Mouse (Mus musculus): ENCODE data around the gene Psmf1. TPM values are rescaled to one million over a fixed set of nuclear protein-coding genes. Genes with fewer than 3 reads are reported as not detected.

Psmf1 gene
- 44.3 and 45.9 TPM in 2 replicates for polyA plus RNA-seq (2015; fragmentation: Nextera tagmentation; extraction: Ambion mirVana)

DNA sequence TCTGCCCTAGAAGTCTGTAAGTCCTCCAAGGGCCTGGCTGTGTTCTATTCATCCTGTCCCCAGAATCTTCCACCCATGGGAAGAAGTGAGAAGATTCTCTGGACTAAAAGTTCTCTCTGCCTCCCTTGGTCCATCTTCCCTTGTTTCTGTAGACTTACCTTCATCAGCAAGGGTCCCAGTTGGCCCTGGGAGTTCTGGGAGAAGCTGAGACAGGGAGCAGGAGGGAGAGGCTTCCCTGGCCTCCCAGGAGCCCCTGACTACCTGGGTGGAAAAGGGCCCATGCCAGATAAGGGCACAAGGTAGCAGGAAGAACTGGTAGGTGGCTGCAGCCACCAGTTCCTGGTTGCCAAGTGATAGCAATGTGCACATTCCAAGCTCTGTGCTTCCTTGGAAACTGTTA is at the start of gene Psmf1:
Psmf1 (minus strand) TSS at position 342 of the 400 bp plus-strand sequence.
- Histone ChIP-seq H3K27me3 (ENCODE audit: control insufficient read depth, insufficient read depth, low read depth, low read length) (no peaks in the 10 kb centered on the region; the same call in 1 of the 2 replicates), H3K27ac (ENCODE audit: low read length) (peak within 1 kb of the TSS; percentile 96), H3K9ac (ENCODE audit: low read depth, low read length) (peak within 1 kb of the TSS; percentile 40), H3K4me3 (ENCODE audit: low read depth, low read length) (peak within 1 kb of the TSS; percentile 7; the same call in 1 of the 2 replicates), H3K4me1 (ENCODE audit: control insufficient read depth, low read depth, low read length) (peaks cover 45% of the 10 kb centered on the region), H3K4me2 (ENCODE audit: low read depth, low read length) (peak within 1 kb of the TSS; percentile 51), H3K9me3 (replicated peaks; ENCODE audit: control insufficient read depth, low read length) (no peaks in the 10 kb centered on the region), H3K36me3 (ENCODE audit: control insufficient read depth, insufficient read depth) (no peaks in the 10 kb centered on the region)
- no peak for ATAC-seq (ENCODE audit: low read depth)

DNA sequence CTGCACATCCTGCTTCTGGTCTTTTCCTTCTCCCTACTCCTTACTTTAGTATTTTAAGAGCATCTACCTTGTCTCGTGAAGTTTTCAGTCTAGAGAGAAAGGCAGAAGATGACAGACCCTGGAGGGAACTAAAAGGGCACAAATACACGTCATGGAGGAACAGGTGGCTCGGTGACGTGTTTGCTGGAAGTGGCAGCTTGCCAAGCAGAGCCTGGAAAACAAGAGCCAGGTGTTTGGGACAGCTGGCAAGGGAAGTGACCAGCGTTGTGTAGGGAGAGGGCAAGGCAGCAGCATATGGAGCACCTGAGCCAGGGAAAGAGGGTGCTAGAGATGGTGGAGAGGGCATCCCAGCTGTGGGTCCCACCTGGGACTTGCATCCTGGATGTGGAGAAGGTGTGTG is 47.2 kb upstream of the Psmf1 start:
- no peak overlapping the region for H3K4me3 ChIP-seq (ENCODE audit: low read depth, low read length)
- H3K27me3 ChIP-seq (ENCODE audit: control insufficient read depth, insufficient read depth, low read depth, low read length) = no peaks in the 10 kb centered on the region
- no peak for ATAC-seq (ENCODE audit: low read depth)
- H3K9me3 ChIP-seq (replicated peaks; ENCODE audit: control insufficient read depth, low read length) = no peaks in the 10 kb centered on the region
- no peak overlapping the region for H3K27ac ChIP-seq (ENCODE audit: low read length)
- no peak overlapping the region for H3K9ac ChIP-seq (ENCODE audit: low read depth, low read length)
- WGBS (ENCODE audit: insufficient replicate concordance) = 39% methylated on average over 5 of the region's 5 CpGs
- H3K36me3 ChIP-seq (ENCODE audit: control insufficient read depth, insufficient read depth) = no peaks in the 10 kb centered on the region
- no peaks in the 10 kb centered on the region for H3K4me1 ChIP-seq (ENCODE audit: control insufficient read depth, low read depth, low read length)
- no peak overlapping the region for H3K4me2 ChIP-seq (ENCODE audit: low read depth, low read length)

DNA sequence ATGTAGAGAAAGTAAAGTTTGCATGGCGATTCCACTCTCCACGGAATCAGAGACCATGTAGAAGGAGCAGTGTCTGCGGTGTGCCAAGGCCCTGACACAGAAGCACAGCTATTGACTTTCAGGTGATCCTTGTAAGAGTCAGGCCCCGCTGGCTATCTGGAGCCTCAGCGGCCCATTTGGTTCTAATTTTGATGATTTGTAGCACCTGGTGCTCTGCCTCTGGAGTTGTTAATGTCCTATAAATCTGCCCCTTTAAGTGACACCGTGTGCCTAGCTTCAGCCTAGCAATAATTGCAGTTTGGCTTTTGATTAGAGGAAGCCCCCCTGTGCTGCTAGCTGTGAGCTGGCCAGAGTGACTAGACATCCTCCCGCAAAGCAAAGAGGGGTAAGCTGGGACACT is 46.2 kb upstream of the Psmf1 start:
- 40% methylated on average over 7 of the region's 7 CpGs for WGBS (ENCODE audit: insufficient replicate concordance)
- no peak overlapping the region for H3K27ac ChIP-seq (ENCODE audit: low read length)
- H3K27me3 ChIP-seq (ENCODE audit: control insufficient read depth, insufficient read depth, low read depth, low read length) = no peaks in the 10 kb centered on the region
- H3K9ac ChIP-seq (ENCODE audit: low read depth, low read length) = no peak overlapping the region
- H3K4me3 ChIP-seq (ENCODE audit: low read depth, low read length) = no peak overlapping the region
- ATAC-seq (ENCODE audit: low read depth) = no peak
- no peaks in the 10 kb centered on the region for H3K9me3 ChIP-seq (replicated peaks; ENCODE audit: control insufficient read depth, low read length)
- no peaks in the 10 kb centered on the region for H3K4me1 ChIP-seq (ENCODE audit: control insufficient read depth, low read depth, low read length)
- H3K4me2 ChIP-seq (ENCODE audit: low read depth, low read length) = no peak overlapping the region
- no peaks in the 10 kb centered on the region for H3K36me3 ChIP-seq (ENCODE audit: control insufficient read depth, insufficient read depth)

DNA sequence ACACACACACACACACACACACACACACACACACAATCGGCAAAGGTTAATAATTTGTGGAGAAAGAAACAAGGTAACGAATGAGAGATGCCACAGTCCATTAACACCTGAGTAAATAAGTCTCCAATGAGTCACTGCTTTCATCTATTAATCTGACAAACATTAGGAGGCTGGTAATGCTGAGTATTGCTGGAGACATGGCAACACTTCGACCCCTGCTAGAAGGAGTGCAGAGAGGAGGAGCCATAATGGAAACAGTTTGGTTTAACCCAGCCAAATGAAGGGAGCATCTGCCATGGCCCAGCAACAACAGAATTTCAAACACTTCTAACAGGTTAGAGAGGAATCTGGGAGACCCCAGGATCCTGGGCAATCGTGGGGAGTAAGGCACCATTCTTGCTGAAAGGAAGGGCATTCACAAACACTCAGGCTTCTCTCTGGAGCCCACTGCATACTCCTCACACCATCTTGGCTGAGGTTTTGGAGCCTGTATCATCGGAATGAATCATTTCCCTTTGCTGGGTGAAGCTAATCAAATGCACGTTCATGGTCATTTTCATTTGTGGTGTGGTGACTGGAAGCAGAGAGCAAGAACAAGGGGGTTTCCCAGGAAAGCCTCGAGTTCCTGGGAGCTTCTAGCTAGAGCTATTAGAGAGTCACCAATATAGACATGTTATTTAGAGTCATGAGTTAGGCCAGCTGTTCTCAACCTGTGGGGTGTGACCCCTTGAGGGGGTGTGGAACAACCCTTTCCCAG is 44.4 kb upstream of the Psmf1 start:
- Histone ChIP-seq H3K27me3 (ENCODE audit: control insufficient read depth, insufficient read depth, low read depth, low read length) (no peaks in the 10 kb centered on the region), H3K27ac (ENCODE audit: low read length) (no peak overlapping the region), H3K9me3 (replicated peaks; ENCODE audit: control insufficient read depth, low read length) (no peaks in the 10 kb centered on the region), H3K4me2 (ENCODE audit: low read depth, low read length) (no peak overlapping the region), H3K4me3 (ENCODE audit: low read depth, low read length) (no peak overlapping the region), H3K9ac (ENCODE audit: low read depth, low read length) (no peak overlapping the region), H3K36me3 (ENCODE audit: control insufficient read depth, insufficient read depth) (no peaks in the 10 kb centered on the region), H3K4me1 (ENCODE audit: control insufficient read depth, low read depth, low read length) (no peaks in the 10 kb centered on the region)
- 45% methylated on average over 7 of the region's 7 CpGs for WGBS (ENCODE audit: insufficient replicate concordance)
- no peak for ATAC-seq (ENCODE audit: low read depth)

DNA sequence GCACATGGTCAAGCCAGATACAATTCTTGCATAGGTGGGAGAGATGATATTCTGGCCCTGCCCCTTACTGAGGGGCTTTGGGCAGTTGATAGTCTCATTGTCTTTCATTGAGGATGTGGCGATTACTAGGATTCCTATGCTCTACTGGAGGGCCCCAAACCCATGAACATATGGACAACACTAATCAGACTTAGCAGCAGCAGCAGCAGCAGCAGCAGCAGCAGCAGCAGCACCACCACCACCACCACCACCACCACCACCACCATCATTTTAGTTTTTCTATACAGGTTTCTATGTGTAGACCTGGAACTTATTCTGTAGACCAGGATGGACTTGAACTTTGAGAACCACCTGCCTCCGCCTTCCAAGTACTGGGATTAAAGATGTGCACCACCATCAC is 39.5 kb upstream of the Psmf1 start:
- H3K27ac ChIP-seq (ENCODE audit: low read length) = no peak overlapping the region
- H3K27me3 ChIP-seq (ENCODE audit: control insufficient read depth, insufficient read depth, low read depth, low read length) = no peaks in the 10 kb centered on the region
- no peak overlapping the region for H3K9ac ChIP-seq (ENCODE audit: low read depth, low read length)
- H3K4me1 ChIP-seq (ENCODE audit: control insufficient read depth, low read depth, low read length) = no peaks in the 10 kb centered on the region
- 67% methylated on average over 2 of the region's 2 CpGs for WGBS (ENCODE audit: insufficient replicate concordance)
- H3K36me3 ChIP-seq (ENCODE audit: control insufficient read depth, insufficient read depth) = no peaks in the 10 kb centered on the region
- H3K4me2 ChIP-seq (ENCODE audit: low read depth, low read length) = no peak overlapping the region
- H3K9me3 ChIP-seq (replicated peaks; ENCODE audit: control insufficient read depth, low read length) = no peaks in the 10 kb centered on the region
- no peak overlapping the region for H3K4me3 ChIP-seq (ENCODE audit: low read depth, low read length)
- no peak for ATAC-seq (ENCODE audit: low read depth)

DNA sequence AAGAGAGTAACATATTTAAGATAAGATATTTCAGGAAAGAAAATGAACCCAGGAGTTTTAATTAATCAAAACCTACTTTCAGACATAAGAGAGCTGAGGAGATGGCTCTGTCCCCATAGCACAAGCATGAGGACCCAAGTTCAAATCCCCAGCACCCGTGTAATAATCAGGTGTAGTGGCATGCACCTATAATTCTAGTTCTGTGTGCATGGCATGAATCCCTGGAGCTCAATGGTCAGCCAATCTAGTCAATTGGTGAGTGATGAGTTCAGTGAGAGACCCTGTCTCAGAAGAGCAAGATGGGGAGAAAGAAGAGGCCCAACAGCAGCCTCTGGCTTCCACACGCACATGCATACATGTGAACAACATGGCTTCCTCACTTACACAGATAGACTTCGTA is 33.4 kb upstream of the Psmf1 start:
- Histone ChIP-seq H3K4me2 (ENCODE audit: low read depth, low read length) (no peak overlapping the region), H3K27ac (ENCODE audit: low read length) (no peak overlapping the region), H3K9ac (ENCODE audit: low read depth, low read length) (no peak overlapping the region), H3K36me3 (ENCODE audit: control insufficient read depth, insufficient read depth) (no peaks in the 10 kb centered on the region), H3K27me3 (ENCODE audit: control insufficient read depth, insufficient read depth, low read depth, low read length) (no peaks in the 10 kb centered on the region), H3K4me3 (ENCODE audit: low read depth, low read length) (no peak overlapping the region), H3K9me3 (replicated peaks; ENCODE audit: control insufficient read depth, low read length) (no peaks in the 10 kb centered on the region), H3K4me1 (ENCODE audit: control insufficient read depth, low read depth, low read length) (no peaks in the 10 kb centered on the region)
- no peak for ATAC-seq (ENCODE audit: low read depth)
- WGBS (ENCODE audit: insufficient replicate concordance) = 54% methylated on average over 3 of the region's 3 CpGs

DNA sequence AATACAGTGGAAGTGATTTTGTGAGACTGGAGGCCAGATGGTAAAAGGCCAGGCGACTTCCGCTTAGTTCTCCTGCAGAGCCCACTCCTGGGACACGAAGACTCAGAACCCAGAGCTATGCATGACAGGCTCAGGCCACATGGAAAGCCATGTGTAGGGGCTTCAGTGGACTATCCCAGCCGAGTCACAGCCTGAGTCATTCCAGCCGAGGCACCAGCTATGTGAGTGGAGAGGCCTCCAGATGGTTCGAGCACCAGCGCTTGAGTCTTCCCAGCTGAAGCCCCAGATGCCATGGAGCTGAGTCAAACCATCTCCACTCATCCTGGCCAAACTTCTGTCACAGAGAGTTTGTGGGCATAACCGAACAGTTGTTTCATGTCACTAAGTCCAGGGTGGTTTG is 29.5 kb upstream of the Psmf1 start:
- H3K4me3 ChIP-seq (ENCODE audit: low read depth, low read length) = no peak overlapping the region
- no peak for ATAC-seq (ENCODE audit: low read depth)
- no peaks in the 10 kb centered on the region for H3K9me3 ChIP-seq (replicated peaks; ENCODE audit: control insufficient read depth, low read length)
- no peaks in the 10 kb centered on the region for H3K4me1 ChIP-seq (ENCODE audit: control insufficient read depth, low read depth, low read length)
- no peaks in the 10 kb centered on the region for H3K27me3 ChIP-seq (ENCODE audit: control insufficient read depth, insufficient read depth, low read depth, low read length)
- WGBS (ENCODE audit: insufficient replicate concordance) = 71% methylated on average over 8 of the region's 8 CpGs
- no peaks in the 10 kb centered on the region for H3K36me3 ChIP-seq (ENCODE audit: control insufficient read depth, insufficient read depth)
- no peak overlapping the region for H3K9ac ChIP-seq (ENCODE audit: low read depth, low read length)
- no peak overlapping the region for H3K27ac ChIP-seq (ENCODE audit: low read length)
- no peak overlapping the region for H3K4me2 ChIP-seq (ENCODE audit: low read depth, low read length)

DNA sequence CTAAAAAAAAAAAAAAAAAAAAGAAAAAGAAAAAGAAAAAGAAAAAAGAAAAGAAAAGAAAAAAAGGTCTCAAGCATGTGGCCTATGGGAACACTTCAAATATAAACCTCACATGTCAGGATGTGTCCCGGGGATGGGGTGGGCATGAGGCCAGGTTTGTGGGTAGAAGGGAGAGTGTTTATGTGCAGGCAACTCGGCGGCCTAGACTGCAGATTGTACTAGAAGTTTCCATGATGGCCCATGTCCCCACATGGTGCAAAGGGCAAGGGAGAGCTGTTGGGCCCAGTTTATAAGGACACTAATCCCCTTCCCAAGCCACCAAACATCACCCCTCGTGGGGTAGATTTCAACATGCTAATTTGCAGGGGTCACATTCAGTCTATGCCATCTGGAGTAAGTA is 28.2 kb upstream of the Psmf1 start:
- H3K4me3 ChIP-seq (ENCODE audit: low read depth, low read length) = no peak overlapping the region
- no peak for ATAC-seq (ENCODE audit: low read depth)
- H3K4me1 ChIP-seq (ENCODE audit: control insufficient read depth, low read depth, low read length) = no peaks in the 10 kb centered on the region
- H3K9me3 ChIP-seq (replicated peaks; ENCODE audit: control insufficient read depth, low read length) = no peaks in the 10 kb centered on the region
- H3K9ac ChIP-seq (ENCODE audit: low read depth, low read length) = no peak overlapping the region
- no peaks in the 10 kb centered on the region for H3K27me3 ChIP-seq (ENCODE audit: control insufficient read depth, insufficient read depth, low read depth, low read length)
- no peak overlapping the region for H3K4me2 ChIP-seq (ENCODE audit: low read depth, low read length)
- no peaks in the 10 kb centered on the region for H3K36me3 ChIP-seq (ENCODE audit: control insufficient read depth, insufficient read depth)
- 55% methylated on average over 4 of the region's 4 CpGs for WGBS (ENCODE audit: insufficient replicate concordance)
- no peak overlapping the region for H3K27ac ChIP-seq (ENCODE audit: low read length)

DNA sequence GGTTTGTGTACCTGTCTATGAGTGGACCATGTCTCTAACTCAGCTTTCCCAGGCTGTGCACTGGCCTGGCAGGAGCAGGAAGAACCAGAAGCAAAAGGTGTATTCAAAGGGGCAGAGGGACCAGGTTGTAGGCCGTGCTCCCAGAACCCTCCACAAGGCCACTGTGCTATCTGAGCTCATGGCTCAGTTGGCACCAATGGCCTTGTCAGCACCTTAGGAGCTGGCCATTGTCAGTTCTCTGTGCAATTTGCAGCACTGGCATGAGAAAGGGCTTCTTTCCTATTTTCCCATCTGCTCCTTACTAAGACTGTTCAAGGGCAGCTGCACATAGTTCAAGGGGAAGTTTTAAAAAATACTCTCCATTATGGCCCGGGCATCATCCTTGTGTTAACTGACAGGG is 20.6 kb upstream of the Psmf1 start:
- Histone ChIP-seq H3K9me3 (replicated peaks; ENCODE audit: control insufficient read depth, low read length) (no peaks in the 10 kb centered on the region), H3K27ac (ENCODE audit: low read length) (no peak overlapping the region), H3K36me3 (ENCODE audit: control insufficient read depth, insufficient read depth) (no peaks in the 10 kb centered on the region), H3K4me3 (ENCODE audit: low read depth, low read length) (no peak overlapping the region), H3K27me3 (ENCODE audit: control insufficient read depth, insufficient read depth, low read depth, low read length) (no peaks in the 10 kb centered on the region; the same call in 1 of the 2 replicates), H3K4me1 (ENCODE audit: control insufficient read depth, low read depth, low read length) (no peaks in the 10 kb centered on the region), H3K4me2 (ENCODE audit: low read depth, low read length) (no peak overlapping the region), H3K9ac (ENCODE audit: low read depth, low read length) (no peak overlapping the region)
- WGBS (ENCODE audit: insufficient replicate concordance) = 59% methylated on average over 2 of the region's 2 CpGs
- ATAC-seq (ENCODE audit: low read depth) = no peak

Data from liver, embryonic 16.5 days (tissue).